Mouse (Mus musculus) G1E (cell line): ENCODE measurements around the gene Plekhg1.

ENCODE experiments used
- CTCF ChIP-seq: IDR thresholded peaks from 2 replicates; pipeline ENCODE4 v1.5.1; 2012; ENCODE audit warnings: low read depth, low read length, inconsistent platforms, mixed read lengths
- GATA1 ChIP-seq: IDR thresholded peaks from 2 replicates; pipeline ENCODE4 v1.6.1; 2012; ENCODE audit warnings: borderline replicate concordance, low read length, inconsistent platforms, mixed read lengths
- GATA2 ChIP-seq: IDR thresholded peaks from 2 replicates; pipeline ENCODE4 v1.6.1; 2012; ENCODE audit warnings: low read depth, low read length, inconsistent platforms, borderline replicate concordance
- POLR2AphosphoS5 ChIP-seq: IDR thresholded peaks from 2 replicates; pipeline ENCODE4 v1.6.1; 2012; ENCODE audit warnings: low read depth, low read length, inconsistent platforms; ENCODE audit not compliant: insufficient replicate concordance
- TAL1 ChIP-seq: conservative IDR thresholded peaks from 2 replicates; pipeline ENCODE4 v1.6.1; 2012; ENCODE audit warnings: low read depth, low read length, inconsistent platforms, mixed read lengths

- TF ChIP-seq CTCF (peak; percentile 58; the same call in 1 of the 2 replicates), TAL1 (no peak), GATA1 (no peak), POLR2AphosphoS5 (no peak; the same call in 1 of the 2 replicates), GATA2 (no peak)
Measured at GRCm38 (mm10) chr10:3972981-3973588, 232.9 kb downstream of the Plekhg1 start, which contains the start of gene Mthfd1l.
